Mouse (Mus musculus): ENCODE data around the gene Bok. TPM values are rescaled to one million over a fixed set of nuclear protein-coding genes. Genes with fewer than 3 reads are reported as not detected.
"Not testable (repeated sequence)": the region's sequence is repeated elsewhere in the genome, so short reads cannot be mapped to it uniquely, and the experiment has no call there.

The Bok gene
- total and polyA plus RNA-seq, 2 experiments from 2014 or later, result 25.6 to 50.8 TPM

- no peak overlapping the region for H3K9ac ChIP-seq (replicated peaks; ENCODE audit: low read depth, low read length)
- H3K4me2 ChIP-seq (ENCODE audit: low read depth, low read length), result no peak overlapping the region
- no peaks in the 10 kb centered on the region for H3K27me3 ChIP-seq (ENCODE audit: control insufficient read depth, insufficient read depth, low read length)
- H3K4me3 ChIP-seq (ENCODE audit: low read depth, low read length), result no peak overlapping the region
- 32% methylated on average over 2 of the region's 2 CpGs for WGBS
- DNase-seq (ENCODE audit: low spot score), result no peak
- TF ChIP-seq EP300 (IDR thresholded peaks at IDR 0.05; ENCODE audit: low read depth), result no peak
- no peak for TF ChIP-seq CTCF (IDR thresholded peaks at IDR 0.05; ENCODE audit: low read depth)
- no peaks in the 10 kb centered on the region for H3K4me1 ChIP-seq (ENCODE audit: control insufficient read depth, insufficient read depth)
- H3K27ac ChIP-seq (ENCODE audit: low read depth), result no peak overlapping the region
- H3K36me3 ChIP-seq (replicated peaks; ENCODE audit: control insufficient read depth, insufficient read depth, low read length), result no peaks in the 10 kb centered on the region
- ATAC-seq (ENCODE audit: insufficient read depth, low read depth), result no peak
- H3K9me3 ChIP-seq (replicated peaks; ENCODE audit: control insufficient read depth, low read length), result no peaks in the 10 kb centered on the region
Observed at GRCm38 (mm10) chr1:93654275-93654674, 31.2 kb upstream of the Bok start.

- Histone ChIP-seq H3K36me3 (replicated peaks; ENCODE audit: control insufficient read depth, insufficient read depth, low read length) (no peaks in the 10 kb centered on the region), H3K4me3 (ENCODE audit: low read depth, low read length) (no peak overlapping the region), H3K9ac (replicated peaks; ENCODE audit: low read depth, low read length) (no peak overlapping the region), H3K4me2 (ENCODE audit: low read depth, low read length) (no peak overlapping the region), H3K27ac (ENCODE audit: low read depth) (no peak overlapping the region), H3K9me3 (replicated peaks; ENCODE audit: control insufficient read depth, low read length) (no peaks in the 10 kb centered on the region), H3K27me3 (ENCODE audit: control insufficient read depth, insufficient read depth, low read length) (no peaks in the 10 kb centered on the region), H3K4me1 (ENCODE audit: control insufficient read depth, insufficient read depth) (no peaks in the 10 kb centered on the region)
- TF ChIP-seq CTCF (IDR thresholded peaks at IDR 0.05; ENCODE audit: low read depth) (no peak), EP300 (IDR thresholded peaks at IDR 0.05; ENCODE audit: low read depth) (no peak)
- WGBS, result 47% methylated on average over 2 of the region's 2 CpGs
- no peak for DNase-seq (ENCODE audit: low spot score)
- no peak for ATAC-seq (ENCODE audit: insufficient read depth, low read depth)
Observed at GRCm38 (mm10) chr1:93654798-93655197, 30.7 kb upstream of the Bok start.

GRCm38 (mm10) chr1:93656325-93657024 is 29.0 kb upstream of the Bok start:
- TF ChIP-seq EP300 (IDR thresholded peaks at IDR 0.05; ENCODE audit: low read depth), result no peak
- no peak for TF ChIP-seq CTCF (IDR thresholded peaks at IDR 0.05; ENCODE audit: low read depth)
- WGBS, result 73% methylated on average over 7 of the region's 7 CpGs
- Histone ChIP-seq H3K4me2 (ENCODE audit: low read depth, low read length) (no peak overlapping the region), H3K27ac (ENCODE audit: low read depth) (no peak overlapping the region), H3K4me1 (ENCODE audit: control insufficient read depth, insufficient read depth) (no peaks in the 10 kb centered on the region), H3K27me3 (ENCODE audit: control insufficient read depth, insufficient read depth, low read length) (no peaks in the 10 kb centered on the region), H3K9ac (replicated peaks; ENCODE audit: low read depth, low read length) (no peak overlapping the region), H3K36me3 (replicated peaks; ENCODE audit: control insufficient read depth, insufficient read depth, low read length) (no peaks in the 10 kb centered on the region), H3K9me3 (replicated peaks; ENCODE audit: control insufficient read depth, low read length) (no peaks in the 10 kb centered on the region), H3K4me3 (ENCODE audit: low read depth, low read length) (no peak overlapping the region)
- DNase-seq (ENCODE audit: low spot score) (no peak), ATAC-seq (ENCODE audit: insufficient read depth, low read depth) (no peak)

DNA sequence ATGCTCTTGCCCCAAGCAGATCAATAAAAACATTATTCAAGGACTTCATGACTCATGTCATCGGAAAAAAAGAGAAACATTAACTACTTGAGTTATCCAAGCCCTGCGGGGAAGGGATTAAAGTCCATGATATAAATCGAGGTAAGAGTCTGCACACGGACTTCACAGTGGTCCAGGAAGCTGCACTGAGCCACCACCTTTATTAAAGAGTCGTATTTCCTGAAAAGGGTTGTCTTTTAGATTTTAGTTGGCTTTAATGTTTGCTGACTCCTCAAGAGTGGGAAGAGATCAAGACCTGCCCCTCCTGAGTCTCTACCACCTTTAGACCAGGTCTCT is 28.5 kb upstream of the Bok start:
- Histone ChIP-seq H3K4me1 (ENCODE audit: control insufficient read depth, insufficient read depth) (no peaks in the 10 kb centered on the region), H3K27ac (ENCODE audit: low read depth) (no peak overlapping the region), H3K9me3 (replicated peaks; ENCODE audit: control insufficient read depth, low read length) (no peaks in the 10 kb centered on the region), H3K36me3 (replicated peaks; ENCODE audit: control insufficient read depth, insufficient read depth, low read length) (no peaks in the 10 kb centered on the region), H3K27me3 (ENCODE audit: control insufficient read depth, insufficient read depth, low read length) (no peaks in the 10 kb centered on the region), H3K4me2 (ENCODE audit: low read depth, low read length) (no peak overlapping the region), H3K9ac (replicated peaks; ENCODE audit: low read depth, low read length) (no peak overlapping the region), H3K4me3 (ENCODE audit: low read depth, low read length) (no peak overlapping the region)
- TF ChIP-seq CTCF (IDR thresholded peaks at IDR 0.05; ENCODE audit: low read depth) (no peak), EP300 (IDR thresholded peaks at IDR 0.05; ENCODE audit: low read depth) (no peak)
- whole genome bisulfite sequencing, result 77% methylated on average over 5 of the region's 5 CpGs
- ATAC-seq (ENCODE audit: insufficient read depth, low read depth) (no peak), DNase-seq (ENCODE audit: low spot score) (no peak)

DNA sequence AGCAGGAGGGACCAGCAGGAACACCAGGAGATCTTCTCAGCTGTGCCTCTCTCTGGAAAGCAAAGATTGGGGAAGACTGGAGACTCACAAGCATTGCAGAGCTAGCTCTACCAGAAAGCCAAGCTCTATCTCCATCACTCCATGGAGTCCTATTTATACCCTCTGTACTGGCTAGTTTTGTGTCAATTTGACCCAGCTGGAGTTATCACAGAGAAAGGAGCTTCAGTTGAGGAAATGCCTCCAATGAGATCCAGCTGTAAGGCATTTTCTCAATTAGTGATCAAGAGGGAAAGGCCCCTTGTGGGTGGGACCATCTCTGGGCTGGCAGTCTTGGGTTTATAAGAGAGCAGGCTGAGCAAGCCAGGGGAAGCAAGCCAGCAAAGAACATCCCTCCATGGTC is 26.9 kb upstream of the Bok start, which contains the start of gene Stk25:
Gene Stk25, minus strand, starts transcription at position 101 of the 400 bp plus-strand sequence.
- not testable (repeated sequence) for H3K27ac ChIP-seq (ENCODE audit: low read depth); DNase-seq (ENCODE audit: low spot score); H3K36me3 ChIP-seq (replicated peaks; ENCODE audit: control insufficient read depth, insufficient read depth, low read length); H3K27me3 ChIP-seq (ENCODE audit: control insufficient read depth, insufficient read depth, low read length); H3K9me3 ChIP-seq (replicated peaks; ENCODE audit: control insufficient read depth, low read length); H3K4me2 ChIP-seq (ENCODE audit: low read depth, low read length); H3K4me1 ChIP-seq (ENCODE audit: control insufficient read depth, insufficient read depth); ATAC-seq (ENCODE audit: insufficient read depth, low read depth); H3K4me3 ChIP-seq (ENCODE audit: low read depth, low read length); H3K9ac ChIP-seq (replicated peaks; ENCODE audit: low read depth, low read length)

DNA sequence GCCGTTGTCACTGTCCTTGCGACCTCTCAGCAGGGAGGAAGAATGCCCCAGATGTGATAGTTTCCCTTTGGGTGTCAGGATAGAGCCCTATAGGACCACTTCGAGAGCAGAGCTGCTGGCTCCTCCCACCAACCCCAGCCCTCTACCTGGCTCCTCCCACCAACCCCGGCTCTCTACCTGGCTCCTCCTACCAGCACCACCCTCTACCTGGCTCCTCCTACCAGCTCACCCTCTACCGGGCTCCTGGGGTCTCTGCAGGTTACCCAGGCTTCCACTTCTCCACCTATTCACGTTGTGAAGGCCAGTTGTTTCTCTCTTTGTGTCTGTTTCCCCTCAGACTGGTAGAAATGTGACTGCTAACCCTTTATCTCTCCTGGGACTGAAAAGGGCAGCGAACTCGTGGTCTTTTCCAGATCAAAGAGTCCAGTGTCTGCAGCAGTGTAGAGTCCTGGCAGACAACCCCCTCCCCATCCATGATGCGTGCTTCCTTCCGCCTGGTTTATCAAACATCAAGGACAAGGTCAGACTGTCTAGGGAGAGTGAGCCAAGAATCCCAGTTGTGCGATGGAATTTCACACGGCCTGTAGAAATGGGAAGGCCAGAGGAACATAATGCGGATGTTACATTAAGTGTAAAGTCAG is 17.6 kb upstream of the Bok start:
- Histone ChIP-seq H3K4me2 (ENCODE audit: low read depth, low read length) (peak overlapping the region; percentile 70; the same call in 1 of the 2 replicates), H3K36me3 (replicated peaks; ENCODE audit: control insufficient read depth, insufficient read depth, low read length) (no peaks in the 10 kb centered on the region), H3K27ac (ENCODE audit: low read depth) (peak overlapping the region; percentile 71), H3K9me3 (replicated peaks; ENCODE audit: control insufficient read depth, low read length) (no peaks in the 10 kb centered on the region), H3K4me3 (ENCODE audit: low read depth, low read length) (no peak overlapping the region), H3K9ac (replicated peaks; ENCODE audit: low read depth, low read length) (no peak overlapping the region), H3K27me3 (ENCODE audit: control insufficient read depth, insufficient read depth, low read length) (no peaks in the 10 kb centered on the region), H3K4me1 (ENCODE audit: control insufficient read depth, insufficient read depth) (peaks cover 17% of the 10 kb centered on the region)
- WGBS, result 13% methylated on average over 13 of the region's 13 CpGs
- ATAC-seq (ENCODE audit: insufficient read depth, low read depth) (peak; percentile 51), DNase-seq (ENCODE audit: low spot score) (peak; percentile 65)
- no peak for TF ChIP-seq EP300 (IDR thresholded peaks at IDR 0.05; ENCODE audit: low read depth)
- no peak for TF ChIP-seq CTCF (IDR thresholded peaks at IDR 0.05; ENCODE audit: low read depth)

Data from heart, postnatal 0 days (tissue).